Mouse (Mus musculus) intestine, embryonic 14.5 days (tissue): Measurements from ENCODE around the gene Mlh3. TPM values are rescaled to one million over a fixed set of nuclear protein-coding genes. Genes with fewer than 3 reads are reported as not detected.

Experiments
- microRNA-seq: library from miRNA; unstranded; fragments of <30 nt; microRNA quantifications from one replicate; pipeline ENCODE4, GENCODE M21; 2016
- polyA plus RNA-seq: library from polyadenylated mRNA; unstranded; fragments of >200 nt; fragmentation: Nextera tagmentation; extraction: Ambion mirVana; gene quantifications from 2 replicates; pipeline ENCODE4 v1.2.1, GENCODE M21; 2014

The Mlh3 gene
- polyA plus RNA-seq, 1 experiment from 2014 or later, result 8.6 TPM

Small RNAs within 50 kb of the gene (microRNA-seq; reads per million reads assigned to microRNA genes)
- gene Mir6938, result 0.42 reads per million

Other genes with a start within 250 kb of the Mlh3 start
- gene Prox2, start 159.8 kb downstream of the Mlh3 start, polyA plus RNA-seq, result 2.2 and 2.7 TPM in 2 replicates
- gene Dlst, start 159.8 kb downstream of the Mlh3 start, polyA plus RNA-seq, result 110 and 115 TPM in 2 replicates
- 2.9 TPM in 2 replicates for gene Rps6kl1, start 119.3 kb downstream of the Mlh3 start, polyA plus RNA-seq
- 19.2 and 20.4 TPM in 2 replicates for gene Pgf, start 92.8 kb downstream of the Mlh3 start, polyA plus RNA-seq
- gene Eif2b2, start 51.1 kb downstream of the Mlh3 start, polyA plus RNA-seq, result 83.5 and 86.2 TPM in 2 replicates
- 52.7 and 53.5 TPM in 2 replicates for gene Acyp1, start 17.8 kb upstream of the Mlh3 start, polyA plus RNA-seq
- 2.1 and 2.5 TPM in 2 replicates for gene Zc2hc1c, start 18.0 kb upstream of the Mlh3 start, polyA plus RNA-seq
- 16.5 and 17.2 TPM in 2 replicates for gene Nek9, start 68.8 kb upstream of the Mlh3 start, polyA plus RNA-seq
- gene Tmed10, start 104.2 kb upstream of the Mlh3 start, polyA plus RNA-seq, result 344 TPM in 2 replicates
- 2.7 TPM in 2 replicates for gene Fos, start 203.3 kb upstream of the Mlh3 start, polyA plus RNA-seq